Mouse (Mus musculus): ENCODE results near the gene Arhgef28. TPM values are rescaled to one million over a fixed set of nuclear protein-coding genes. Genes with fewer than 3 reads are reported as not detected.

The Arhgef28 gene
- polyA plus RNA-seq, 1 experiment from 2014 or later, result 9.9 TPM

GRCm38 (mm10) chr13:98124113-98124745, 82.0 kb downstream of the Arhgef28 start:
- WGBS, result 87% methylated on average over 14 of the region's 14 CpGs
- ATAC-seq (no peak), DNase-seq (ENCODE audit: low spot score) (no peak)
- no peak overlapping the region for H3K4me2 ChIP-seq (ENCODE audit: low read length)
- no peak overlapping the region for H3K27ac ChIP-seq (ENCODE audit: low read depth, low read length)
- H3K9ac ChIP-seq (ENCODE audit: low read length), result no peak overlapping the region
- H3K9me3 ChIP-seq (replicated peaks; ENCODE audit: control insufficient read depth, low read length), result no peaks in the 10 kb centered on the region
- no peaks in the 10 kb centered on the region for H3K27me3 ChIP-seq (replicated peaks; ENCODE audit: control insufficient read depth, insufficient read depth, low read length)
- no peaks in the 10 kb centered on the region for H3K4me1 ChIP-seq (ENCODE audit: control insufficient read depth, insufficient read depth, low read length)
- H3K36me3 ChIP-seq (ENCODE audit: control insufficient read depth, insufficient read depth, low read length), result no peaks in the 10 kb centered on the region
- no peak overlapping the region for H3K4me3 ChIP-seq (ENCODE audit: low read depth, low read length)

GRCm38 (mm10) chr13:98122766-98123165, 83.5 kb downstream of the Arhgef28 start:
- 80% methylated on average over 4 of the region's 4 CpGs for WGBS
- no peak for DNase-seq (ENCODE audit: low spot score)
- no peaks in the 10 kb centered on the region for H3K36me3 ChIP-seq (ENCODE audit: control insufficient read depth, insufficient read depth, low read length)

DNA sequence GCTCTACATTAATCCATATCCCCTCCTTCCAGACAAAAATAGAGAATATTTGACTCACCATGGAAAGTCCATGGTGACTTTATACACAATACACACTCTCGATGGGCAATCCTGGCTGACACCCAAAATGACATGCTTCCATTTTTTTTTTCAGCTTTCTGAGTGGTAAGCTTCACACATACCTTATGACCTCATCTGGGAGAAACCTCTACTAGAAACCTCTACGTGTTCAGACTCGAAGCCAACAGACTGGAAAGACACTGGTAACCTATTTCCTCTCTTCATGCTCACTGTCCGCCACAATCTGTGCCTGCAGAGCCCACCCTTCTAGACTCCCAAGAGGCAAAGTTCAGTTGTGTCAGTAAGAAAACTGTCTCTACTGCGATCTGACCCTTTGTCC, 84.2 kb downstream of the Arhgef28 start:
- WGBS, result 90% methylated on average over 5 of the region's 5 CpGs
- no peaks in the 10 kb centered on the region for H3K27me3 ChIP-seq (replicated peaks; ENCODE audit: control insufficient read depth, insufficient read depth, low read length)
- H3K4me1 ChIP-seq (ENCODE audit: control insufficient read depth, insufficient read depth, low read length), result no peaks in the 10 kb centered on the region; the same call in 1 of the 2 replicates
- DNase-seq (ENCODE audit: low spot score), result no peak
- no peaks in the 10 kb centered on the region for H3K36me3 ChIP-seq (ENCODE audit: control insufficient read depth, insufficient read depth, low read length)
- no peak overlapping the region for H3K4me2 ChIP-seq (ENCODE audit: low read length)
- H3K27ac ChIP-seq (ENCODE audit: low read depth, low read length), result no peak overlapping the region
- no peak overlapping the region for H3K4me3 ChIP-seq (ENCODE audit: low read depth, low read length)
- no peaks in the 10 kb centered on the region for H3K9me3 ChIP-seq (replicated peaks; ENCODE audit: control insufficient read depth, low read length)
- H3K9ac ChIP-seq (ENCODE audit: low read length), result no peak overlapping the region
- ATAC-seq, result no peak

More at GRCm38 (mm10) chr13:98122766-98123165, 83.5 kb downstream of the Arhgef28 start:
- H3K4me3 ChIP-seq (ENCODE audit: low read depth, low read length), result no peak overlapping the region
- H3K4me2 ChIP-seq (ENCODE audit: low read length), result no peak overlapping the region
- no peaks in the 10 kb centered on the region for H3K27me3 ChIP-seq (replicated peaks; ENCODE audit: control insufficient read depth, insufficient read depth, low read length)
- H3K9ac ChIP-seq (ENCODE audit: low read length), result no peak overlapping the region
- no peaks in the 10 kb centered on the region; the same call in 1 of the 2 replicates for H3K4me1 ChIP-seq (ENCODE audit: control insufficient read depth, insufficient read depth, low read length)
- no peak for ATAC-seq
- H3K27ac ChIP-seq (ENCODE audit: low read depth, low read length), result no peak overlapping the region
- H3K9me3 ChIP-seq (replicated peaks; ENCODE audit: control insufficient read depth, low read length), result no peaks in the 10 kb centered on the region

- Histone ChIP-seq H3K4me1 (ENCODE audit: control insufficient read depth, insufficient read depth, low read length) (no peaks in the 10 kb centered on the region; the same call in 1 of the 2 replicates), H3K27ac (ENCODE audit: low read depth, low read length) (no peak overlapping the region), H3K36me3 (ENCODE audit: control insufficient read depth, insufficient read depth, low read length) (no peaks in the 10 kb centered on the region), H3K4me3 (ENCODE audit: low read depth, low read length) (no peak overlapping the region), H3K4me2 (ENCODE audit: low read length) (no peak overlapping the region), H3K27me3 (replicated peaks; ENCODE audit: control insufficient read depth, insufficient read depth, low read length) (no peaks in the 10 kb centered on the region), H3K9me3 (replicated peaks; ENCODE audit: control insufficient read depth, low read length) (no peaks in the 10 kb centered on the region), H3K9ac (ENCODE audit: low read length) (no peak overlapping the region)
- ATAC-seq (no peak), DNase-seq (ENCODE audit: low spot score) (no peak)
- 92% methylated on average over 4 of the region's 4 CpGs for WGBS
These were observed 85.1 kb downstream of the Arhgef28 start for GRCm38 (mm10) chr13:98121124-98121470.

DNA sequence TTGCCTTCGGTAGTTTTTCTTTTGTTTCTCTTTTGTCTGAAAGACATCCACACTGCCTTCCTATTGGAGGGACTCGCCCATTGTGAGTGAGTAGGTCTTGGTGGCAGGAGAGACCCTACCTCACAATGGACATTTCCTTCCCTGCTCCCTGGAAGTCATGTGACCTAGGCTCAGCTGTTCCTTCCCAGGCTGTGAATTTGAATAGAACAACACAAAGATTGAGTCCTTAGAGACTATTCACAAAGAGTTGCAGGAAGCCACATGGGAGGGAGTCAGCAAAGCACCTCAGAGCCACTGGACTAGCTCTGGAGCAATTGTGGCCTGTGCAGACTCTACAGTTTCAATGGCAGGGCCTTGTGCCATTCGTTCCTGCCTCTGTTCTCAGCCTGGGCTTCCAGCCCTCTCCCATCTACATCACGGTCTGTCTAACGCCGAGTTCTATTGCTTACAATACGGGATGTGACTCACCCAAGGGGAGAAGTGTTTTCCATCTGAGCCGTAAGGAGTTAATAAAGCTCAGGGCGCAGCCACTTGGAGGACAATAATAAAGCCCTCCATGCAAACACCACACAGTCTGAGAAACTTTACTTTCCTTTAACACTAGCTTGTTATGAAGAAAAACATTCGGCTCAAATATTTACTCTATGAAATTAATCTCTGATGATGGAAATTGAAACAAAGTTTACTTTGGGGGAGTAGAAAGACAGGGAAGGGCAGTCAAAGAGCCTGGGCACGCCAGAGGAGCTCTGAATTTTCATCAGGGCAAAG, 85.7 kb downstream of the Arhgef28 start:
- Histone ChIP-seq H3K36me3 (ENCODE audit: control insufficient read depth, insufficient read depth, low read length) (no peaks in the 10 kb centered on the region), H3K4me3 (ENCODE audit: low read depth, low read length) (no peak overlapping the region), H3K9ac (ENCODE audit: low read length) (no peak overlapping the region), H3K27ac (ENCODE audit: low read depth, low read length) (no peak overlapping the region), H3K9me3 (replicated peaks; ENCODE audit: control insufficient read depth, low read length) (no peaks in the 10 kb centered on the region), H3K27me3 (replicated peaks; ENCODE audit: control insufficient read depth, insufficient read depth, low read length) (no peaks in the 10 kb centered on the region), H3K4me1 (ENCODE audit: control insufficient read depth, insufficient read depth, low read length) (no peaks in the 10 kb centered on the region; the same call in 1 of the 2 replicates), H3K4me2 (ENCODE audit: low read length) (no peak overlapping the region)
- no peak for ATAC-seq
- no peak for DNase-seq (ENCODE audit: low spot score)
- 78% methylated on average over 11 of the region's 11 CpGs for WGBS

GRCm38 (mm10) chr13:98118291-98118690, 87.9 kb downstream of the Arhgef28 start:
- DNase-seq (ENCODE audit: low spot score), result no peak
- ATAC-seq, result no peak

DNA sequence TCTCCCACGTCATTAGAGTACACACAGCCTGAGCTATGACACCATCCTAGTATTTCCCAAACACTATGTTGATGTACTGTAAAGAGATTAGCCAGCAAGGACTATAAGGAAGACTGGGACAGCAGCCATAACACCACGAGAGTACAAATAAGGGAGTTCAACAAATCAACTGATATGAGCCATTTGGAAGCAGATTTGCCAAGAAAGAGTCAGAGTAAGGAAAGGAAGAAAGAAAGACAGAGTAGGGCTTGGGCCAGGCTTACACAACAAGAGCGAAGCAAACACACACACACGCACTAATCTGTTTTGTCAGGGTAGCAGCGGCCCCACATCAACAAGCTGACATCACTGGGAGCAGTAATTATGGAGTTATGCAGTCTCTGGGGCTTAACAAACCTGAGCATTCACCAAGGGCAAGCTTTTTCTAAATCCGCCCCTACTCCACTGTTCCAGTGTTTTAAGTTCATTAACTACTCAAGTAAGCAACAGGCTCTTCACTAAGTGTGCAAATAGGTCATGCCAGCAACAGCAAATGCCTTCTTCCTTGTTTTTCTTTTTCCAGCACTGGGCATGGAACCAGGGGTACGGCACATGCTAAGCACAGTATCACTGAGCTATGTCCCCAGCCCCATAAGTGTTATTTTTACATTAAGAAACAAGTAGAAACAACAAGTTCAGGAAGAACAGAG, 88.5 kb downstream of the Arhgef28 start:
- Histone ChIP-seq H3K9ac (ENCODE audit: low read length) (no peak overlapping the region), H3K4me1 (ENCODE audit: control insufficient read depth, insufficient read depth, low read length) (no peaks in the 10 kb centered on the region; the same call in 1 of the 2 replicates), H3K36me3 (ENCODE audit: control insufficient read depth, insufficient read depth, low read length) (no peaks in the 10 kb centered on the region), H3K27me3 (replicated peaks; ENCODE audit: control insufficient read depth, insufficient read depth, low read length) (no peaks in the 10 kb centered on the region), H3K9me3 (replicated peaks; ENCODE audit: control insufficient read depth, low read length) (no peaks in the 10 kb centered on the region), H3K4me3 (ENCODE audit: low read depth, low read length) (no peak overlapping the region), H3K4me2 (ENCODE audit: low read length) (no peak overlapping the region), H3K27ac (ENCODE audit: low read depth, low read length) (no peak overlapping the region)
- 25% methylated on average over 7 of the region's 7 CpGs for WGBS
- DNase-seq (ENCODE audit: low spot score), result peak; percentile 72
- peak; percentile 86 for ATAC-seq

More at GRCm38 (mm10) chr13:98118291-98118690, 87.9 kb downstream of the Arhgef28 start:
- WGBS, result 65% methylated on average over 4 of the region's 4 CpGs
- Histone ChIP-seq H3K4me2 (ENCODE audit: low read length) (no peak overlapping the region), H3K4me1 (ENCODE audit: control insufficient read depth, insufficient read depth, low read length) (no peaks in the 10 kb centered on the region; the same call in 1 of the 2 replicates), H3K4me3 (ENCODE audit: low read depth, low read length) (no peak overlapping the region), H3K27ac (ENCODE audit: low read depth, low read length) (no peak overlapping the region), H3K9ac (ENCODE audit: low read length) (no peak overlapping the region), H3K36me3 (ENCODE audit: control insufficient read depth, insufficient read depth, low read length) (no peaks in the 10 kb centered on the region), H3K9me3 (replicated peaks; ENCODE audit: control insufficient read depth, low read length) (no peaks in the 10 kb centered on the region), H3K27me3 (replicated peaks; ENCODE audit: control insufficient read depth, insufficient read depth, low read length) (no peaks in the 10 kb centered on the region)

DNA sequence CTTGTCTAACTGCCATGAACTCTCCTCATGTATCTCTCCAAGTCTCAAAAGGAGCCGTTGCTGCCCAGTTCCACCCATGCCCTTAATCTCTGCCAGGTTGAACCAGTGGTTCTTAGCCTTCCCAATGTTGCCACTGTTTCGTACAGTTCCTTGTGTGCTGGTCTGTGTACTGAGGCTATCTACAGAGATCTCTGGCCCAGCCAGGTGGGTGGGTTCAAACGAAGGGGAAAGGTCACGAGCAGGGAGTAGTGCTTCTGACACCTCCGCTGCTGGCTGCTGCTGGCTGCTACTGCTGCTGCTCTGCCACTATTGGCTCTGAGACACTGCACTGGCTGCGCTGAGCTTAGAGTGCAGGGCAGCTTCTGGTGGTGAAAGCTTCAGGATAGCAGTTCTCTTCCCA, 90.6 kb downstream of the Arhgef28 start:
- 83% methylated on average over 6 of the region's 6 CpGs for WGBS
- Histone ChIP-seq H3K4me2 (ENCODE audit: low read length) (no peak overlapping the region), H3K4me3 (ENCODE audit: low read depth, low read length) (no peak overlapping the region), H3K36me3 (ENCODE audit: control insufficient read depth, insufficient read depth, low read length) (no peaks in the 10 kb centered on the region), H3K27ac (ENCODE audit: low read depth, low read length) (no peak overlapping the region), H3K9me3 (replicated peaks; ENCODE audit: control insufficient read depth, low read length) (no peaks in the 10 kb centered on the region), H3K4me1 (ENCODE audit: control insufficient read depth, insufficient read depth, low read length) (no peaks in the 10 kb centered on the region; the same call in 1 of the 2 replicates), H3K27me3 (replicated peaks; ENCODE audit: control insufficient read depth, insufficient read depth, low read length) (no peaks in the 10 kb centered on the region), H3K9ac (ENCODE audit: low read length) (no peak overlapping the region)
- DNase-seq (ENCODE audit: low spot score) (no peak), ATAC-seq (no peak)
